Mouse (Mus musculus) small intestine, adult 2 months (tissue): ENCODE measurements around the gene Ipo8.

Experiments
- CTCF ChIP-seq: fragments of 200-500 bp; IDR thresholded peaks from 2 replicates; pipeline ENCODE4 v1.5.1; 2012; ENCODE audit warnings: low read depth, mild to moderate bottlenecking, control low read depth, inconsistent platforms, low read length, moderate library complexity, mixed read lengths; ENCODE audit not compliant: insufficient replicate concordance, insufficient read length; ENCODE audit errors: extremely low read depth
- POLR2A ChIP-seq: fragments of 200-500 bp; IDR thresholded peaks from 2 replicates; pipeline ENCODE4 v1.6.1; 2012; ENCODE audit warnings: low read depth, mild to moderate bottlenecking, control low read depth, inconsistent platforms, low read length, moderate library complexity

DNA sequence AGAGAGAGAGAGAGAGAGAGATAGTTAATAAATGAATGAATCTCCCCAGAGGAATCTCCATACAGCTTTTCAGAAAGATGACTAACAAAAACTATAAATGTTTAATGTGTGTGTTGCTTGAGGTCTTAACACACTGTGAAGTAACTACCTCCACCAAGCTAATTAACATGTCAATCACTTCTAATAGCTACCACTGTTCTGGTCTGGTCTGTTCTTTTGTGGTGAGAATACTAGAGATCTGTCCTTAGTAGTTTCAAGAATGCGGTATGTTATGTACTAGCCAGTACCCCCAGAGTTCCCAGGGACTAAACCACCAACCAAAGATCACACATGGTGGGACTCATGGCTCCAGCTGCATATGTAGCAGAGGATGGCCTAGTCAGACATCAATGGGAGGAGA, 74.7 kb downstream of the Ipo8 start:
- no peak for TF ChIP-seq POLR2A
- TF ChIP-seq CTCF: no peak
